Mouse (Mus musculus) stomach, postnatal 0 days (tissue): Measurements from ENCODE around the gene Cuedc1. TPM values are rescaled to one million over a fixed set of nuclear protein-coding genes. Genes with fewer than 3 reads are reported as not detected.

Source experiments
- ATAC-seq: fragments of 200-750 bp; cut with Nextera tagmentation; 2 replicates; pipeline ENCODE4 v1.8.0; 2017; ENCODE audit not compliant: low FRiP score, low TSS enrichment
- DNase-seq: peaks from one replicate; pipeline ENCODE4 v3.0.0-alpha.2; 2016; ENCODE audit warnings: low spot score
- H3K27ac ChIP-seq: fragments of 300-500 bp; sonication (generic); replicated peaks from 2 replicates; pipeline ENCODE4 v1.5.1; 2014; ENCODE audit warnings: mild to moderate bottlenecking, control low read depth
- H3K27me3 ChIP-seq: fragments of 300-500 bp; sonication (generic); 2 replicates; pipeline ENCODE4 v1.6.1; 2014; ENCODE audit warnings: low read length; ENCODE audit not compliant: control insufficient read depth, insufficient read depth
- H3K36me3 ChIP-seq: fragments of 300-500 bp; sonication (generic); 2 replicates; pipeline ENCODE4 v1.6.1; 2014; ENCODE audit warnings: low read length, mixed read lengths; ENCODE audit not compliant: control insufficient read depth, insufficient read depth
- H3K4me1 ChIP-seq: fragments of 300-500 bp; sonication (generic); replicated peaks from 2 replicates; pipeline ENCODE4 v1.6.1; 2014; ENCODE audit warnings: antibody characterized with exemption; ENCODE audit not compliant: control insufficient read depth, insufficient read depth
- H3K4me2 ChIP-seq: fragments of 300-500 bp; sonication (generic); replicated peaks from 2 replicates; pipeline ENCODE4 v1.6.1; 2014; ENCODE audit warnings: low read depth, mild to moderate bottlenecking, control low read depth, moderate library complexity
- H3K4me3 ChIP-seq: fragments of 300-500 bp; sonication (generic); 2 replicates; pipeline ENCODE4 v1.5.1; 2014; ENCODE audit warnings: low read depth, low read length, control low read depth
- H3K9ac ChIP-seq: fragments of 300-500 bp; sonication (generic); 2 replicates; pipeline ENCODE4 v1.6.1; 2014; ENCODE audit warnings: mild to moderate bottlenecking, low read length, control low read depth, mixed read lengths
- H3K9me3 ChIP-seq: fragments of 300-500 bp; sonication (generic); 2 replicates; pipeline ENCODE4 v1.6.1; 2016; ENCODE audit warnings: low read length; ENCODE audit not compliant: control insufficient read depth
- CTCF ChIP-seq: IDR thresholded peaks from 2 replicates; pipeline ENCODE4 v1.5.1; 2016; ENCODE audit warnings: antibody characterized with exemption, low read depth, mild to moderate bottlenecking, moderate library complexity
- EP300 ChIP-seq: optimal IDR thresholded peaks from 2 replicates; pipeline ENCODE3; 2016; ENCODE audit warnings: antibody characterized with exemption
- WGBS: fragments of 180-500 bp; shearing (Covaris S2); extraction: QIAGEN DNeasy Blood & Tissue Kit; methylation state at CpG from one replicate; pipeline ENCODE4 v1.1.7; 2014; 5-methylcytosine and 5-hydroxymethylcytosine counted together
- polyA plus RNA-seq: library from polyadenylated mRNA; unstranded; fragments of >200 nt; fragmentation: Nextera tagmentation; extraction: Ambion mirVana; gene quantifications from 2 replicates; pipeline ENCODE4 v1.2.1, GENCODE M21; 2015

Gene Cuedc1
- polyA plus RNA-seq, 1 experiment from 2014 or later, result 13.7 TPM

DNA sequence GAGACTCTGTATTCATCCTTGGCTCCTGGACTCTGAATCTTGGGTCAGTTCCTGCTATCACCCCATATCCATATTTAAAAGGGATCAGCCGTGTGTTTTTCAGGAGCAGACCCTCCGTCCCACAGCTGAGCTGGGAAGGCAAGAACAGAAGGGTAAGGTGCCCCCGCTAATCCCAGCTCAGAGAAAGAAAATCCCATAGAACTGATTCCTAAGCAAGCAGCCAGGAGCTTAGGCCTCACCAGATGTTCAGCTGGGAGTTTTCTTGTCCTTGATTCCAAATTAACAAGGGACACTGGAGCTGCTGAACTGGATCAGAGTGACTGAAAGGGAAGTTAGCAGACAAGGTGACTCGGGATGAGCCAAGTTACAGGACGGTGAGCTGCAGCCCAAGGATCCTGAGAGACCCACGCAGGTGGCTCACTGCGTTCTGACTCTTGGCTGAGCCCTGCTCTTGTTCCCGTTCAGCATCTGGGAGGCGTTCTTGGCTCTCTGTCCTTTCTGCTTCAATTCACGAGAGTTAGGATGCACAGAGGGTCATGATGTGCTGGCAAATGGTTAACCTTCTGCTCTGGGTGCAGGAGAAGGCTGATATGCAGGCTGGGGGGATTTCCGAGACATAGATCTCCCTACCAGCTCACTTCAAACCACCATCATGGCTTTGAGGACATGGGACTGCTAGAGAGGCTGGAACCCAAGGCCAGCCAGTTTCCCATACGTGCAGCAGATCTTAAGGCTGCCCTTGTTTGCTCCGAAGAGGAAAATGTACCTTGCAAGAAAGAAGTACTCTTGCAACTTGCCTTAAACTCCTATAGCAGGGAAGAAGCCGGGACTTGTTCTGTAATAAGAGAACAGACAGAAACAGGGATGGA, 88.5 kb downstream of the Cuedc1 start:
- DNase-seq, result no peak
- Histone ChIP-seq H3K27ac (peak overlapping the region; percentile 83), H3K36me3 (peaks cover 5% of the 10 kb centered on the region; the same call in 1 of the 2 replicates), H3K9me3 (no peaks in the 10 kb centered on the region), H3K9ac (0 out of 2 replicates have a peak overlapping the region, but pooled peaks have one; percentile 51), H3K27me3 (no peaks in the 10 kb centered on the region), H3K4me1 (peaks cover 8% of the 10 kb centered on the region), H3K4me2 (no peak overlapping the region), H3K4me3 (no peak overlapping the region)
- WGBS, result 64% methylated on average over 14 of the region's 14 CpGs
- TF ChIP-seq CTCF, result no peak
- no peak for TF ChIP-seq EP300
- ATAC-seq, result no peak

DNA sequence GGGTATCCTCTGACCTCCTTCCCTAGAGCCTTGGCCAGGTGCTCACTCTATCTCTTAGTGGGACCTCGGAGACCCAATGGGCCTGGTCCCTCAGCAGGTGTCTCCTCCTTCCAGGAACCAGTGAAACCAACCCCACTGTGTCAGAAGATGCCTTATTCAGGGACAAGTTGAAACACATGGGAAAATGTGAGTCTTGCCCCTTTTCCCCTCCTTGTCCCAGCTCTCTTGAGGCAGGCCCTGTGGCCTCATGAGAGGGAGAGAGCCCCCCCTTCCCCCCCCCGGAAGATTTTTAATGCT, 89.0 kb downstream of the Cuedc1 start:
- peaks cover 8% of the 10 kb centered on the region for H3K4me1 ChIP-seq
- WGBS, result 31% methylated on average over 2 of the region's 2 CpGs
- TF ChIP-seq CTCF, result no peak
- no peak for TF ChIP-seq EP300
- no peaks in the 10 kb centered on the region for H3K9me3 ChIP-seq
- H3K36me3 ChIP-seq, result peaks cover 5% of the 10 kb centered on the region; the same call in 1 of the 2 replicates
- no peak for DNase-seq
- H3K27me3 ChIP-seq, result no peaks in the 10 kb centered on the region
- ATAC-seq, result no peak; the same call in 1 of the 2 replicates
- H3K4me2 ChIP-seq, result peak overlapping the region; percentile 45; the same call in 1 of the 2 replicates
- peak overlapping the region; percentile 83 for H3K27ac ChIP-seq
- H3K9ac ChIP-seq, result 0 out of 2 replicates have a peak overlapping the region, but pooled peaks have one; percentile 51
- no peak overlapping the region for H3K4me3 ChIP-seq

DNA sequence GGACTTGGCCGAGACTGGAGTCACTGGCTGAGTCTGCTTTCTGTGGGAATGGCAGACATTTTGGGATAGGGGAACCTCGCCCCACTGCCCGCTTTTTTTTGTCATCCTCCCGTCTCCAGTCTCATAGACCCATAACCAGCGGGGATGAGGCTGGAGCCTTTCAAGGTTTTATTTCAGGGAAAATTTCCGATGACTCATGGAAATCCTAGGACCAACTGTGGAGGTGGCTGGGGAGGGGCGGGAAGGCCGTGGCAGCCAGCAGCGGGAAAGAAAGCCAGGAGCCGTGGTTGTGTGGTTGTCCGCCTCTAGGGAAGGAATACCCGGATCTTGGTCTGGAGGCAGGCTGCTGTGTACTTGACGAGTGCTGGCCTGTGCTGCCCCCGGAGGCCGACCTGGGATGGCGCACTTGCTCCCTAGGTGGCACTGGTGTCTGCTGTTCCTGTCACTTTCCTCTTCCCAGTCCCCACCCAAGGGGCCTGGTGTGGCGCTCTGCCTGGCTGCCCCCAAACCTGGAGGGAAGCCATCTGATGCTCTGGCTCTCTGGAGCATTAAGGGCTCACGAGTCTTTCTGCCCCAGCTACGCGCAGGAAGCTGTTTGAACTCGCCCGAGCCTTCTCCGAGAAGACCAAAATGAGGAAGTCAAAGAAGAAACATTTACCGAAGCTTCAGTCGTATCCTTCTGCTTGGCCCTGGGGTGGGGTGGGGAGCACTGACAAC, 89.7 kb downstream of the Cuedc1 start:
- H3K9ac ChIP-seq, result peak overlapping the region; percentile 51

DNA sequence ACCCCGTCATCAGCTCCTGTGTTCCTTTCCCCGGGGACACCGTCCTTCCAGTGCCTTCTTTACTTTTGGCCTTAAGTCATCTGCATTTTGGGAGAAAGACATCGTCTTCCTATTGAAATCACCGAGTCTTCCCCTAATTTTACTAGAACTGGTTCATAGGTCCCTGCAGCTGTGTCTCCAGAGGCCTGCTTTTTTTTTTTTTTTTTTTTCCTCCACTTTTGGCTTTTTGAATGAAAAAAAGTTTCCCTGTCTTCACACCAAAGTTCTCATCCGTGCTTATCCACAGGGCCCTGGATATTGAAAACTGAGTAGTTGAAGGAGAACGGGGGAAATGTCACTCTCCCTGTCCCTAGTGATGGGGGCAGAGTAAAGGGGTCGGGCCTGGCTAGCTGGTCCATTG, 90.4 kb downstream of the Cuedc1 start:
- H3K36me3 ChIP-seq, result peaks cover 4% of the 10 kb centered on the region; the same call in 1 of the 2 replicates
- DNase-seq (no peak), ATAC-seq (no peak)
- H3K4me1 ChIP-seq, result peaks cover 8% of the 10 kb centered on the region
- peak overlapping the region; percentile 83 for H3K27ac ChIP-seq
- H3K9me3 ChIP-seq, result no peaks in the 10 kb centered on the region
- 54% methylated on average over 8 of the region's 8 CpGs for WGBS
- H3K9ac ChIP-seq, result no peak overlapping the region; the same call in 1 of the 2 replicates
- no peaks in the 10 kb centered on the region for H3K27me3 ChIP-seq
- H3K4me3 ChIP-seq, result no peak overlapping the region
- no peak for TF ChIP-seq EP300
- no peak for TF ChIP-seq CTCF
- peak overlapping the region; percentile 45; the same call in 1 of the 2 replicates for H3K4me2 ChIP-seq

More for the DNA sequence above, 89.7 kb downstream of the Cuedc1 start:
- WGBS, result 7% methylated on average over 25 of the region's 25 CpGs
- peak overlapping the region; percentile 45 for H3K4me2 ChIP-seq
- H3K4me3 ChIP-seq, result peak overlapping the region; percentile 14
- peak overlapping the region; percentile 83 for H3K27ac ChIP-seq
- no peaks in the 10 kb centered on the region for H3K9me3 ChIP-seq
- peak; percentile 95 for TF ChIP-seq CTCF
- no peak for TF ChIP-seq EP300
- H3K4me1 ChIP-seq, result peaks cover 8% of the 10 kb centered on the region
- ATAC-seq, result peak; percentile 95
- H3K36me3 ChIP-seq, result peaks cover 5% of the 10 kb centered on the region; the same call in 1 of the 2 replicates
- peak; percentile 88 for DNase-seq
- no peaks in the 10 kb centered on the region for H3K27me3 ChIP-seq

DNA sequence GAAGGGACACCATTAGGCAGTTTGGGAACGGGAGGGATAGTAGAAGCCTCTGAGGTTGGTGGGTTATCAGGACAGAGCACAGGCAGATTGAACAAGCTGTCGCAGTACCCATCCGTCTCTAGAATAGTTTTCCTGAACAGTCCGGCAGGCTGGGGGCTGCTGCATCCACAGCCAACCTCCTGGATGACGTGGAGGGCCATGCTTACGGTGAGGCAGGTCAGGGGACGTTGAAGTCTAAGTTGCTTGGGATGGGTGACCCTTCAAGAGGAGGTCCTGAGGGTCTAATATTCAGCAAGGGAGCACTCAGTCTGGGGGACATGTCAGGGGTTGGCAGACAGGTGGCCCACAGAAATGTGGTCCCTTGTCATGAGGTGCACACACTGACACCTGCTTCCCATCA, 90.8 kb downstream of the Cuedc1 start:
- 94% methylated on average over 7 of the region's 7 CpGs for WGBS
- no peaks in the 10 kb centered on the region for H3K36me3 ChIP-seq
- peaks cover 8% of the 10 kb centered on the region for H3K4me1 ChIP-seq
- no peak overlapping the region for H3K4me3 ChIP-seq
- ATAC-seq (no peak), DNase-seq (no peak)
- H3K4me2 ChIP-seq, result no peak overlapping the region
- no peak for TF ChIP-seq CTCF
- no peak for TF ChIP-seq EP300
- no peak overlapping the region for H3K27ac ChIP-seq
- H3K9ac ChIP-seq, result no peak overlapping the region
- H3K9me3 ChIP-seq, result no peaks in the 10 kb centered on the region
- no peaks in the 10 kb centered on the region for H3K27me3 ChIP-seq
